Mouse (Mus musculus) hindlimb bud, embryonic 11.5 days (tissue): ENCODE measurements around the gene Atg101.
"Not testable (repeated sequence)": the region's sequence is repeated elsewhere in the genome, so short reads cannot be mapped to it uniquely, and the experiment has no call there.

Source experiments
- DNase-seq: peaks from one replicate; pipeline ENCODE4 v3.0.0-alpha.2; 2012; ENCODE audit warnings: low read depth, low spot score; ENCODE audit errors: extremely low spot score

Gene Atg101

DNA sequence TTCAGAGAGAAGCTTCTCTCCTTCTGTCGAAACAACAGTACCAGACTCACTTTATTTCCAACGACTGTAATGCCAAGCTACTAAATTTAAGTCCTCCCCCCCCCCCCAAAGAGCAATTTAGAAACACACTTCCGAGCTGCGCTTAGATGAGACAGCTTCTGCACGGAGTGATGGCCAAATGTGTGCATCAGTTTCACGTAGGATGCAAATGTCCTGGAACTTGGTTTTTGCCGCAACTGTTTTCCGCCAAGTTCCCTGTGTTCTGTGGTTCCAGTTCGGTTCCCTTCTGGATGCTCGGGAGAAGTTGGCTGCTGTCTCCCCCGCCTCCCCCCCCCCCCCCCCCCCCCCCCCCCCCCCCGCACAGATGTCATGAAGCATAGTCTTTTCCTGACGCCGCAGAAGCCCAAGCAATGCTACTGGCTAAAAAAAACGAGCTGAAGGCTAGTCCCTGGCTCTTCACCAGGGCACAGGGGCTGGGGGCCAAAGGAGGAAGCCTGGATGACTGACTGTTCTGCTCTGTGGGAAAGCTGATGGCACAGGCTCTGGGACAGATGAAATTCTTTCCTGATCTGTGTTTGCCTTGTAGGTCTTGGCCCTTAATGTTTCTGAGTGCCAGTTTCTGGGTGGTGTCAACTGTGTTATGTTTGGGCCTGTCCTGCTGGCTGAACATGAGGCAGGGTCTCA is 27.2 kb downstream of the Atg101 start:
- no peak for DNase-seq

DNA sequence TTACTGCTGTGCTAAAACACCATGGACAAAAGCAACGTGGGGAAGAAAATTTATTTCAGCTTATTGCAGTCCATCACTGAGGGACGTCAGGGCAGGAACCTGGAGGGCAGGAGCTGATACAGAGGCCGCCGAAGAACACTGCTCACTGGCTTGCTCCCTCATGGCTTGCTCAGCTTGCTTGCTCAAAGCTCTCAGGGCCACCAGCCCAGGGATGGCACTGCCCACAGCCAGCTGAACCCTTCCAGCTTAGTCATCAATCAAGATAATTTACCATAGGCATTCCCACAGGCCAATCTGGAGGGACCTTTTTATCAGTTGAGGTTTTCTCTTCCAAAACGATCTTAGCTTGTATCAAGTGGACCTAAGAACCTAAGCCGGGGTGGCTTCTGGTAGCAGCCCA is 27.9 kb downstream of the Atg101 start:
- DNase-seq, result no peak

DNA sequence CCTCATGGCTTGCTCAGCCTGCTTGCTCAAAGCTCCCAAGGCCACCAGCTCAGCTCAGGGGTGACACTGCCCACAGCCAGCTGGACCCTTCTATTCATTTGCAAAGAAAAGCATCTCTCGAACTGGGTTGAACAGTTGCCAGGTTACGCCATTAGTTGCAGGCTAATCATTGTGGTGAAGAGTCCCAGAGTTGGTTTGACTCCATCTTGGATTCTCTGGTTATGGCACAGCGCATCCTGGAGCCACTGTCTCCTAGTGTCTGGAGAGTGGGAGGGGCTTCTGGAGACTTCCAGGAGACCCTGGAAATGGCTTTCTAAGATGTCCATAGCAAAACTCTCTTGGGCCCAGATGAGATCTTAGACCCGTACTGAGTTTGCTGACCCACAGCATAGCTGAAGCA is 31.3 kb downstream of the Atg101 start:
- no peak for DNase-seq

DNA sequence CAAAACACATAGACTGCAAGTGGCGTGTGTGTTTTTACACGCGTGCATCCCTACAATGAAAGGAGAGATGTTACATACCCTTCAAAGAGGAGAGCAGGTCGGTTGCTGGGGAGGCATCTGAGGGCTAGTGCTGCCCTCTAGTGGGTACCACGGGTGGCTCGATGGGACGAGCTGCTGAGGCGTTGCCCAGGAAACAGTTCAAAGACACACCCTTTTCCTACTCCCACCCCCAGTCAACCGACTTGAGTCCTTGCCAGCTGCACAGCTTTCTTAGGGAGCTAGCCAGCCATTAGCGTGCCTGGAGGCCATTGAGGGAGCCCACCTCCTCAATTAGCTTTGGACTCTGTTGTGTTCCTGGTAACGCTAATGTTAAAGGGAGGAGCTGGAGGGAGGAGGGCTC is 31.8 kb downstream of the Atg101 start:
- DNase-seq, result peak; percentile 85

DNA sequence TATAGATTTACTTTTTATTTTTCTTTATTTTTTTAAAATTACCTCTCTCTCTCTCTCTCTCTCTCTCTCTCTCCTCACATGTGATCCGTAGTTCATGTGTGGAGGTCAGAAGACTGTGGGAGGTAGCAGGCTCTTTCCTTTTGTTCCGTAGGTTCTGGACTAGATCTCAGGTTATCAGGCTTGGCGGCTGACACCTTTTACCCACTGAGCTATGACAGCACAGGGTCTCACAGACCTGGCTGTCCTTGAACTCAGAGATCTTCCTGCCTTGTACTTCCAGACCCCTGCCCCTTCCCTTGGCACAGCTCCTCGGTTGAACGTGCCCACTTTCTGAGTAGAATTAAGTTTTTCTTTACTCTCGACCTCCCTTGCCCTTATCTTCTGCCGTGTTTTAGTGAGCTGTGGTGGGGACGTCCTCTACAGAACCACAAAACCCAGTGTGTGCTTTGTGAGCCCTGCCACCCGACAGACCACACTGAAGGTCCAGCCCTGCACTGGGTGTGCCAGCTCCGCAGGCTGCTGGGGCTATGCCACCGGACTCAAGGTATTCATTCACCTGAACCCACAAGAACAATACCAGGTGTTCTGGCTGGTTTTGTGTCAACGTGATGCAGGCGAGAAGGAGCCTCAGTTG is 32.3 kb downstream of the Atg101 start:
- DNase-seq, result no peak

DNA sequence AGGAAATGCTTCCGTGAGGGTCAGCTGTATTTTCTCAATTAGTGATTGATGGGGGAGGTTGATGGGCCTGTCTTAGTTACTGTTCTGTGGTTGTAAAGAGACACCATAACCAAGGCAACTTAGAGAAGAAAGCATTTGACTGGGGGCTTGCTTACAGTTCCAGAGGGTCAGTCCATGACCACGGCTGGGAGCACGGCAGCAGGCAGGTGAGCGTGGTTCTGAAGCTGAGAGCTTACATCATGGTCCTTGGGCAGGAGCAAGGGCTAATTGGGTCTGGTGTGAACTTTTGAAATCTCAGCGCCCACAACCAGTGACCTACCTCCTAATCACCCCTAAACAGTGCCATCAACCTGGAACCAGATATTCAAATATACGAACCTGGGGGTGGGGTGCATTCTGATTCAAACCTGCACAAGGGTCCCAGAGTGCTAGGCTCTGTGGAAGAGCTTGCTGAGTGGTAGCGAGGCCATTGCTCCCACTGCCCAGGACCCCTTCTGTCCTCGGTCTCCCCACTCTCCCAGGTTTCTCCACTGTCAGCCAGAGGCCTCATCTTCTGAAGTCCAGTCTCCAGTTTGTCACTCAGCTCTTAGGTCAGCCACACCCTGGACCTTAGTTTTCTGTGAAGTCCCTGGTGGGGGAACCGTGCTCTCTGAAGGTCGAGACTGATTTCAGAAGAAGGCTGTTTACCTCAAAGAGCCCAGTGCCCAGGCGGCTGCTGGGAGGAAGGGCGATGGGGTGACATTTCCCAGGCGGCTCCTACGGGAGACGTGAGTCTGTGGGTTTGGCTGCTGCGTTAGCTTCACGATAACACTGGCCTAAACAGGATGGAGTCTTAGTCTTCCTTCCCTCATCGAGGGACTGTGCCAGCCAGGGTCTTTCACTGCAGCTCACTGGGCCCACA is 33.1 kb downstream of the Atg101 start:
- no peak for DNase-seq

DNA sequence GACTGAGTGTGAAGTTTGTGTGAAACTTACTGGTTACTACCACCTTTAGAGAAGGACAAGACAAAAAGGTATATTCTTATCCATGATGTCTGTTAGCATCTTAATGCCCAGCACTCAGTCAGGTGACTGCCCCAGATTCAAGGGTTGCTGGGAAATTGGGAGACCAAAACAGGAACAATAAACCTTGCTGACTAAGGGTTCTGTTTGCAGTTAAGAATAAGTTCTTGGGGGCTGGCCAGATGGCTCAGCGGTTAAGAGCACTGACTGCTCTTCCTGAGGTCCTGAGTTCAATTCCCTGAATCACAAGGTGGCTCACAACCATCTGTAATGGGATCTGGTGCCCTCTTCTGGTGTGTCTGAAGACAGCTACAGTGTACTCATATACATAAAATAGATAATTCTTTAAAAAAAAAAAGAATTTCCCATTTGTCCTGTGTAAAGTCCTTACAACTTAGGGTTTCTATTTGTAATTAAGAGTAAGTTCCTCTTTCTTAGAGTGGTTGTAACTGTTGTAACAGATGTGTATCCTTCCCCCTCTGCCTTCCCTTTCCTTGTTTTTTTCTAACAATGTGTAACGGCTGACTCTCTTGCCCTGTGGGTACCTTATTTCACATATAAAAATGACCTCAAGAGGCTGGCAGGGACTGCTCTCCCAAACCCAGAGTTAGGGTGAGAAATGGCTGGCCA is 33.9 kb downstream of the Atg101 start:
- no peak for DNase-seq

DNA sequence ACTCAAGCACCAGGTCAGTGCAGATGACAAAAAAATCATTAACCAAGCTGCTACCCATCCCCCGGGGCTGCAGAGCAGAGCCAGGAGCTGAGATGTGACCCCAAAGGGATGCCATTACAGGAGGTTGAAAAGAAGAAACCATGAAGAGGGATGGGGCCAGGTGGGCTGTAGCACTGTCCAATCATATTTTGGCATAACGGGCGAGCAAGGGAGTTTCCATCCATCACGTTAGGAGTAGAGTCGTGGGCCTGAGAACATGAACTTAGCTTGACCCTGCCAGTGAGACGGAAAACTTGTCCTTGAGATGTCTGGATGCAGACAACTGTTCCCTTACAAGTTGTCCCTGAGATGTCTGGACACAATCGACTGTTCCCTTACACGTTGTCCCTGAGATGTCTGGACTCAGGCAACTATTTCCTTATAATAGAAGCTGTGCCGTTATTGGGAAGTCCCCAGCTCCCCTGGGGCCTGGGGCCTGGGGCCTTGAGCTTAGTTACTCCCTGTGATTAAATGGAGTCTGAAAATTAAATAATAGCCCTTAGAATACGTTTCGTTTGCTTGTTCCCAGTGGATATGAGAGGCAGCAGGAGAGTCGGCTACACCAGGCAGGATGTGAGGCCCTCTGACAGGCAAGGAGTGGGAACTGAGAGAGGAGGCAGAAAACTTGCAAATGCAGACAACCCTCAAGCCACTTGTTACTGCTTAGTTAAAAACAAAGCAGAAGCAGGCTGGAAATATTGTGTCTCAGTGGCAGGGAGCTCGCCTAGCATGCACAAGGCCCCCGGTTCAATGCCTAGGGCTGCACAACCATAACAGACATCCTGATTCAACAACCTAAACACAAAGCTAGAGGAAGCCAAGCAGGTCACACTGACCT is 35.1 kb downstream of the Atg101 start:
- no peak for DNase-seq

DNA sequence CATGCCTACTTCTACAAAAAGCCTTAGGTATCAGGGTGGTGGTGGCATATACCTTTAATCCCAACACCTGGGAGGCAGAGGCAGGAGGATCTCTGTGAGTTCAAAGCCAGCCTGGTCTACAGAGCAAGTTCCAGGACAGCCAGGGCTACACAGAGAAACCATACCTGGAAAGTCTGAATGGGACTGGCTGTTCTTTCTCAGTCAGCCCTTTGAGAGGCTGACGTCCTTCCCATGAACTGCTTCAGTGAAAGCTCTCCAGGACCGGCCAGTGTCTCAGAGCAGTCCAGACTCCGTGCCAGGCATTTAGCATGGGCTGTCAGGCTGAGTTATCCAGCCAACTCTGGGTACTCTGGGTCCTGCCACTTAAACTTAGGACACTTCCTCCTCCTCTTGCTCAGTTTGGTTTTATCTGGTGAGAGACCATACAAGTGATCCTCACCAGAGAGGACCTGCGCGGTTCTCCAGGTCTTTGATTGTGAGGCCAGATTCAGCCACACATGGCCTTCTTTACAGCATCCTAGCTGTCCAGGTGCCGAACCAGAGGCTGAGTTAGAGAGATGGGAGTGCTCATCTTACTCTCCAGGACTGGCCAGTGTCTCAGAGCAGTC is 36.0 kb downstream of the Atg101 start:
- DNase-seq, result no peak

DNA sequence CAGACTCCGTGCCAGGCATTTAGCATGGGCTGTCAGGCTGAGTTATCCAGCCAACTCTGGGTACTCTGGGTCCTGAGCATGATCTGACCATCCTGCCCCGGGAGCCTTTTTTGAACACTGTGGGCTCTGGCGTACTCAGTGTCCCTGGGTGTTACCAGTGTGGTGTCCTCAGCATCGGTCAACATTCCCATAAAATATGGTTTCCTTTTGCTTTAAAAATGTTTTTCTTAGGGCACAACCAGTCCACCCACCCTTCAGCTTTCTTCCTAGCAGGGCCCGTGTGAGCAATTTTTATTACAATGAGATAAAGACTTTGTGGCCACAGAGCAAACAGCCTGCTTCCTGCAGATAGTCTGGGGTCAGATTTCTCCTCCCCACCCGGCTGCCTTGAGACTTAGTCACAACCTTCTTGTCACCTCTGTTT is 36.6 kb downstream of the Atg101 start:
- DNase-seq, result no peak

DNA sequence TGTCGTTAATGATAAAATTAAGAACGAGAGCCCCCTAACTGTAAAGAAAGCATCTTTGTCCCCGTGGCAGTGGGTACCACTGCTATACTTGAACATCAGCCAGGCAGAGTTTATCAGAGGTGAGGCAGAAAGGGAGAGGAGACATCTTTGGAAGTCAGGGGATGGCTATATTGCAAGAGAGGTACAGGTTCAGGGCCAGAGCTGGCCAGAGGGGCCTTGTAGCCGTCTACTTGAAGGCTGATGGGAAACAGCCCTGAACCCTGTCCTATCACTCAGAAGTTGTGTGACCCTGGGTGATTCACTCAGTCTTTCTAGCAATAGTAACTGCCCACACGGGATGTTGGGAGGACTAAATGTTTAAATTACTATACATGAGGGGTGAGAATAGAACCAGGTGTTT is 37.1 kb downstream of the Atg101 start:
- DNase-seq, result no peak

DNA sequence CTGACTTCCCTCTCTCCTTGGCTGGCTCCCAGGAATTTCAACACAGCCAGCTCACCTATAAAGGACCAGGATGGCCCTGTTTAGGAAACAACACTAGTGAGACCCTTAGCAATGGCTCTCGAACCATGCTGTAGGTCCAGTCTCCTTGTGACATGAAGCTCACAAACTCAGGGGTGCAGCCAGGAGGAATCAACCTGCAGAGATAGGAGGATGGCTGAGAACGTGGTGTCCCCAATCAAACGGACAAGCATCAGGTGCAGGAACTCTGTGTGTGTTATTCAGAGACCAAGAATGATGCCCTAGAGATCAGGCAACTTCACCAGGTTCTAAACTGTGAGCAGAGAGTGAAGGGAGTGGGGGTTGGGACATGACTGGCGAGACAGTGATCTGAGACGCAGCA is 38.0 kb downstream of the Atg101 start:
- DNase-seq, result no peak

DNA sequence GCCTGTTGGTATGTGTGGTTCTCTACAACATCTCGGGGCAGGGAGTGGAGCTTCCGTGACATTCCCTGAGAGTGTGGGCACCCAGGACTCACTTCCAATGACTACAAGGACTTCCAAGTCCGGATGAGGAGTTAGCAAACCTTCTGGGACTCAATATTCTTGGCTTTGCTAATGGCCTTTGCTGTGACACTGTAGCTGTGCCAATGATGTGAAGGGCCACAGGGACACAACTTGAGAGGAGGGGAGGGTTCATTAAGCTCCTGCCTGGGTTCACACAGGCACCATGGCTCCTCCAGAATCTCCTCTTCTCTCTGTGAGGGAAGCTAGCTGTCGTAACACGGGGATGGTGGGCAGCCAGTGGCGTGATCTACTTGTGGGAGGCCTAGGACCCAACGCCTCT is 38.6 kb downstream of the Atg101 start:
- no peak for DNase-seq

DNA sequence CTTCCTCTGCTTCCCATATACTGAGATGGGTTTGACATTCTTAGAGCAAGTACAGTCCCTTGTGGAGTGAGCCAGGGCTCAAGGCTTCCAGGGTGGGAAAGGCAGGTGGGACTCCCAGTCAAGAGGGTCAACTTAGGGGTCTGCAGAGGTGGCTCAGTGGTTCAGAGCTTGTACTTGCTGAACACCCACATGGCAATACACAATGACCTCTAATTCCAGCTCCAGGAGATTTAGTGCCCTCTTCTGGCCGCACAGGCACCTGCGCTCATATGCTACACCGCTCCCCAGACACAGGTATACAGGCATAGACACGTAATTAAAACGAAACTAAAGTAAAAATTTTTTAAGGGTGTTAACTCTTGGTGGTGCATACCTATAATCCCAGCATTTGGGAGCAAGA is 39.4 kb downstream of the Atg101 start:
- no peak for DNase-seq

DNA sequence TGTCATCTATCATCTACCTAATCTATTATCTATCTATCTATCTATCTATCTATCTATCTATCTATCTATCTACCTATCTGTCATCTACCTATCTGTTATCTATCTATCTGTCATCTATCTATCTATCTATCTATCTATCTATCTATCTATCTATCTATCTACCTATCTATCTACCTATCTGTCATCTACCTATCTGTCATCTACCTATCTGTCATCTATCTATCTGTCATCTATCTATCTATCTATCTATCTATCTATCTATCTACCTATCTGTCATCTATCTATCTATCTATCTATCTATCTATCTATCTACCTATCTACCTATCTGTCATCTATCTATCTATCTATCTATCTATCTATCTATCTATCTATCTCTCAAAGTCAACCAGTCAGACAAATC is 40.3 kb downstream of the Atg101 start:
- DNase-seq, result not testable (repeated sequence)

DNA sequence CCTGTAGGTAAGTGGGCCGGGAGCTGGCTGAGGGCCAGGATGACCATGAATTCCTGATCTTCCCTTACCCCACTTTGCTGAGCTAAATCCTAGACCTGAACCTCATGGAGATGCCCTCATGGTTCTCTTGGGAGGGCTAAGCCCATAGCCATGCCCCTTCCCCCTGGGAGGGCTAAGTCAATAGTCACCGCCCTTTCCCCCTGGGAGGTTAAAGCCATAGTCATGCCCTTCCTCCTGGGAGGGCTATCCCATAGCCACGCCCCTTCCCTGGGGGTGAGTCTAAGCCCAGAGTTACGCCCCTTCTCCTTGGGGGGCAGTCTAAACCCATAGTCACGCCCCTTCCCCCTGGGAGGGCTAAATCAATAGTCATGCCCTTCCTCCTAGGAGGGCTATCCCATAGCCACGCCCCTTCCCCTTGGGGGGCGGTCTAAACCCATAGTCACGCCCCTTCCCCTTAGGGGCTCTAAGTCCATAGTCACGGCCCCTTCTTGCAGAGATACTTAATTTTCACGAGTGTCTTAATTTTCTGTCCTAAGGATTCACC is 42.0 kb downstream of the Atg101 start:
- no peak for DNase-seq

DNA sequence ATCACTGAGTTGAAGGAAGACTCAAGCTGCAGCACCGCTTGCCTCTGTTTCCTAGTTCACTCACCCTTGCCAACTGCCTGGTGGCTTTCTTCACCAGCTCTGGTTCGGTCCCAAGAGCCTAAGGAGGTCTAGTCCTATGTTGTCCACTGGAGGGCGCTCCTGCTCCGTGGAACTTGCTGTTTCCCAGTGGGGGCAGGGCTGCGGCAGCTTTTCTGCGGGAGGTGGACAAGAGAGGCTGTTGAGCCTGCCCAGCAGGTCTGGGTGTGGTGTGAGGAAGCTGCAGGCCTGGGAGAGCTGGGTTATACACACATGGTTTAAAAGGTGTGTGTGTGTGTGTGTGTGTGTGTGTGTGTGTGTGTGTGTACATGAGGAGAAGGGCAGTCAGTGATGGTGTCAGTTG is 43.2 kb downstream of the Atg101 start:
- DNase-seq, result peak; percentile 28

DNA sequence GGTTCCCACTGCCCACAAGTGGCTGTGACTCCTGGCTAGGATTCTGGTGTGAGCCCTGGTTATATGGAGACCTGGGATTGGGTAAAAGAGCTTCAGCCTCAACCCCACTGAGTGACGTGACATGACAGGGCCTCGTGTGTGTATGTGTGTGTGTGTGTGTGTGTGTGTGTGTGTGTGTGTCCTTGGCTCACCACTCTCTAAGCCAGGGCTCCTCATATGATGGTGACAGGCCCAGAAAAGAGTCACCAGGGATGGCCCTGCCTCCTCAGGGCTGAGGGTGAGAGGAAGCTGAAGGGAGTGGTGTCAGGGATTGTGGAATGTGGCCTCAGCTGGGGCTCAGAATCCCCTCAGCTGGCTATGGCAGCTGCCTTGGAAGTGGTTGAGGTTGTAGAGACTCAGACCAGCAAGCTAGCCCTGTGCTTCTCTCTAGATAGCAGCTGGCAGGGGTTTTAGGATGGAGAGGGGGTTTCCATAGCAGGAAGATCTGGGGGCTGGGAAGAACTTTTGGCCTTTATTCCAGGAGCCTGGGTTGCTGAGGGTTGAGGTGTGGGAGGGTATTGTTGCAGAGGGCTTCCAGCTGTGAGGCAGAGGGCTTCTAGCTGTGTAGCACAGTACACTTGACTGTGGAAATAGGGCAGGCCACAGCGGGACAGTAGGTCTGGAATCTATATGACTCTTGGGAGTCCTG is 44.9 kb downstream of the Atg101 start:
- DNase-seq, result no peak

DNA sequence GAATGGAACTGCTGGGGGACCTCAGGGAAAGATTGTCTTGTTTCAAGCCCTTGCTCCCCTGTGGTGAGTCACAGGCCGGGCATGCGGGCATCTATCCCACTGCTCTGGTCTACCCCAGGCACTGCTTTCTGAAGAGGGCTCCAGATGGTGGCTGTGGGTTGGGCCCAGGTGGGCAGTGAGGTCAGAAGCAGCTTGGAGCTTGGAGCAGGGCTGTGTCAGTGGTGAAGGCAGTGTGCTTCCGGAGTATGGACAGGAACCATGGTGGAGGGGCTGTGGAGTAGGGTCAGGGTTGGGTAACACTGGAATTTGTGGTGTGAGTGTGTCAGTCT is 45.5 kb downstream of the Atg101 start:
- no peak for DNase-seq
